Mouse (Mus musculus): ENCODE data around the gene Palld.

GRCm38 (mm10) chr8:61684280-61684939, 218.1 kb downstream of the Palld start:
- TF ChIP-seq POLR2A (IDR thresholded peaks at IDR 0.05; ENCODE audit: low read depth, low read length) (no peak), CTCF (IDR thresholded peaks at IDR 0.05; ENCODE audit: extremely low read depth, insufficient read length, insufficient replicate concordance, low read depth, low read length) (no peak)

All from small intestine, adult 2 months (tissue).